Mouse (Mus musculus) intestine, postnatal 0 days (tissue): ENCODE data around the gene Tspyl2. TPM values are rescaled to one million over a fixed set of nuclear protein-coding genes. Genes with fewer than 3 reads are reported as not detected.

Source experiments
- ATAC-seq: fragments of 200-750 bp; cut with Nextera tagmentation; 2 replicates; pipeline ENCODE4 v1.8.0; 2017; ENCODE audit warnings: mild to moderate bottlenecking, moderate TSS enrichment, moderate library complexity
- H3K27ac ChIP-seq: fragments of 300-500 bp; sonication (generic); 2 replicates; pipeline ENCODE4 v1.5.1; 2014; ENCODE audit warnings: mild to moderate bottlenecking, low read depth, low read length, moderate library complexity
- H3K27me3 ChIP-seq: fragments of 300-500 bp; sonication (generic); replicated peaks from 2 replicates; pipeline ENCODE4 v1.6.1; 2014; ENCODE audit warnings: low read length, mixed read lengths; ENCODE audit not compliant: control insufficient read depth, insufficient read depth
- H3K36me3 ChIP-seq: fragments of 300-500 bp; sonication (generic); 2 replicates; pipeline ENCODE4 v1.6.1; 2014; ENCODE audit warnings: mild to moderate bottlenecking, moderate library complexity; ENCODE audit not compliant: control insufficient read depth, insufficient read depth
- H3K4me1 ChIP-seq: fragments of 300-500 bp; sonication (generic); replicated peaks from 2 replicates; pipeline ENCODE4 v1.6.1; 2014; ENCODE audit warnings: antibody characterized with exemption, low read length, mixed read lengths; ENCODE audit not compliant: control insufficient read depth, insufficient read depth
- H3K4me2 ChIP-seq: fragments of 300-500 bp; sonication (generic); replicated peaks from 2 replicates; pipeline ENCODE4 v1.6.1; 2014; ENCODE audit warnings: low read depth, mild to moderate bottlenecking, moderate library complexity
- H3K4me3 ChIP-seq: fragments of 300-500 bp; sonication (generic); 2 replicates; pipeline ENCODE4 v1.5.1; 2014; ENCODE audit warnings: low read depth, low read length
- H3K9ac ChIP-seq: fragments of 300-500 bp; sonication (generic); 2 replicates; pipeline ENCODE4 v1.6.1; 2014; ENCODE audit warnings: mild to moderate bottlenecking, low read depth, low read length
- H3K9me3 ChIP-seq: fragments of 300-500 bp; sonication (generic); 2 replicates; pipeline ENCODE4 v1.6.1; 2016; ENCODE audit warnings: mixed run types; ENCODE audit not compliant: control insufficient read depth
- CTCF ChIP-seq: sonication (generic); IDR thresholded peaks from 2 replicates; pipeline ENCODE4 v1.5.1; 2016; ENCODE audit warnings: low read depth, mild to moderate bottlenecking, control low read depth, antibody characterized with exemption, moderate library complexity
- WGBS: fragments of 180-500 bp; shearing (Covaris S2); extraction: QIAGEN DNeasy Blood & Tissue Kit; methylation state at CpG from one replicate; pipeline ENCODE4 v1.1.7; 2014; 5-methylcytosine and 5-hydroxymethylcytosine counted together
- polyA plus RNA-seq: library from polyadenylated mRNA; unstranded; fragments of >200 nt; fragmentation: Nextera tagmentation; extraction: Ambion mirVana; gene quantifications from 2 replicates; pipeline ENCODE4 v1.2.1, GENCODE M21; 2015

Gene Tspyl2
- polyA plus RNA-seq, 1 experiment from 2014 or later, result 6.5 TPM

GRCm38 (mm10) chrX:152327689-152328052, 14.6 kb downstream of the Tspyl2 start:
- Histone ChIP-seq H3K27ac (no peak overlapping the region), H3K9ac (no peak overlapping the region), H3K36me3 (no peaks in the 10 kb centered on the region), H3K4me2 (peak overlapping the region; percentile 69), H3K27me3 (no peaks in the 10 kb centered on the region), H3K9me3 (no peaks in the 10 kb centered on the region), H3K4me3 (peak overlapping the region; percentile 53), H3K4me1 (no peaks in the 10 kb centered on the region)
- no peak for TF ChIP-seq CTCF
- WGBS, result 20% methylated on average over 8 of the region's 8 CpGs
- ATAC-seq, result peak; percentile 29; the same call in 1 of the 2 replicates

- H3K27me3 ChIP-seq, result no peaks in the 10 kb centered on the region
- H3K9ac ChIP-seq, result 0 out of 2 replicates have a peak within 1 kb of the TSS, but pooled peaks have one; percentile 22
- no peaks in the 10 kb centered on the region for H3K9me3 ChIP-seq
- ATAC-seq, result peak; percentile 99
- H3K4me2 ChIP-seq, result peak within 1 kb of the TSS; percentile 69
- H3K4me1 ChIP-seq, result no peaks in the 10 kb centered on the region
- TF ChIP-seq CTCF, result no peak
- H3K36me3 ChIP-seq, result no peaks in the 10 kb centered on the region
- no peak within 1 kb of the TSS for H3K27ac ChIP-seq
- 20% methylated on average over 26 of the region's 29 CpGs for WGBS
- H3K4me3 ChIP-seq, result peak within 1 kb of the TSS; percentile 53
Measured at GRCm38 (mm10) chrX:152326996-152327688, 15.1 kb downstream of the Tspyl2 start, which contains the start of gene Kantr. Gene Kantr, minus strand, starts transcription at chrX:152327495.

- H3K27ac ChIP-seq, result no peak overlapping the region
- 93% methylated on average over 1 of the region's 1 CpGs for WGBS
- TF ChIP-seq CTCF, result peak; percentile 38; the same call in 1 of the 2 replicates
- H3K4me1 ChIP-seq, result no peaks in the 10 kb centered on the region
- no peak overlapping the region for H3K4me2 ChIP-seq
- H3K36me3 ChIP-seq, result no peaks in the 10 kb centered on the region
- no peak overlapping the region for H3K4me3 ChIP-seq
- no peaks in the 10 kb centered on the region for H3K27me3 ChIP-seq
- H3K9ac ChIP-seq, result no peak overlapping the region
- no peak for ATAC-seq
- no peaks in the 10 kb centered on the region for H3K9me3 ChIP-seq
Measured at GRCm38 (mm10) chrX:152323584-152323983, 18.6 kb downstream of the Tspyl2 start.

DNA sequence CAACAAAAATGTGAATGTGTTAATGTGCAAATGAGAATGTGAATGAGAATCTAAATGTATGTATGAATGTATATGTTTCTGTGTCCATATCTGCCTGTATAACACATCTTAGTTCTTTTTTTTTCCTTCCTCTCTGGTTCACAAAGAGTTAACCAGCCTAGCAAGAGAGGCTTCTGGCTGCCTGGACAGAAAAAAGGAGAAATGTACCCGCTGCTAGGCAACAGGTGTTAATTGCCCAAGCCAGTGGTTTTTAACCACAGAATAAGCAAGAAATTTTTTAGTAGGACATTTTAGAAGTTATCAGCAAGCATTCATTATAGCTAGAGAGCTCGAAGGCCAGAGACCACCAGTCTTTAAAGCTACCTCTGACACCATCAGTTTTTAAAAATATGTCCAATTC, 19.4 kb downstream of the Tspyl2 start:
- no peaks in the 10 kb centered on the region for H3K9me3 ChIP-seq
- H3K4me1 ChIP-seq, result no peaks in the 10 kb centered on the region
- TF ChIP-seq CTCF, result no peak
- no peak overlapping the region for H3K9ac ChIP-seq
- 25% methylated on average over 2 of the region's 2 CpGs for WGBS
- H3K27me3 ChIP-seq, result no peaks in the 10 kb centered on the region
- no peak overlapping the region for H3K27ac ChIP-seq
- ATAC-seq, result no peak
- no peaks in the 10 kb centered on the region for H3K36me3 ChIP-seq
- no peak overlapping the region for H3K4me3 ChIP-seq
- no peak overlapping the region for H3K4me2 ChIP-seq

DNA sequence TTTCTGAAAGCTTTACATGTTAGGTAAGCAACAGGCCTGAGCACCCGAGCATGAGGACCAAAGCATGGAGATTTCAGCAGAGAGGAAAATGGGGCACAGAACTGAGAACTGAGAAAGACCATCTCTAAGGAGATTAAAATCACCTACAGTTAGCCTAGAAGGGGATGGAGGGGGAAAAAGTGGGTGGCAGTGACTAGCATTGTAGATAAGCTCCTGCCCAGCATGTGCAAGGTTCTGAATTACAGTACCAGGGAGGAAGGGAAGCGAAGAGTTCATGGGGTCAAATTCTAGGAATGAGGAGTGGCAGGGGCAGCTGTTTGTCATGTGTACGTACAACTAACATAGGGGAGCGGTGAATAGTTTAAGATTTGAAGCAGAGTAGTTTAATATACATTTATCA, 21.7 kb downstream of the Tspyl2 start:
- WGBS, result 67% methylated on average over 4 of the region's 4 CpGs
- Histone ChIP-seq H3K9me3 (no peaks in the 10 kb centered on the region), H3K9ac (no peak overlapping the region), H3K27ac (no peak overlapping the region), H3K36me3 (no peaks in the 10 kb centered on the region), H3K4me1 (no peaks in the 10 kb centered on the region), H3K4me2 (no peak overlapping the region), H3K27me3 (no peaks in the 10 kb centered on the region), H3K4me3 (no peak overlapping the region)
- ATAC-seq, result no peak
- no peak for TF ChIP-seq CTCF

DNA sequence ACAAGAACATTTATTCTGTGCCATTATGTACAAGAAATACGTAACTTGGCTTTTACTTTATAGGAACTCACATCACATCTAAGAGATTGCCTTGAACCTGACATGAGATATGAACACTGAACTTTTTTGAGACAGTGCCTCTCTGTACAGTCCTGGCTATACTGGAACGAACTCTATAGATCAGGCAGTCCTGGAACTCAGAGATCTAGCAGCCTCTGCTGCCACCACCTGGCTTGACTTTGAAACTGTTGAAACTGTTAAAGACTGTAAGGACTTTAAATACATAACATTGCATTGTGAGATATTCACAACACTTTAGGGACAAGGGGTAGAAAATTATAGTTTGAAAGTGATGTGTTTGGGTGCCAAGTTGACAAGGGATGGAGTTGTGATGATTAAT, 34.3 kb downstream of the Tspyl2 start:
- H3K36me3 ChIP-seq, result no peaks in the 10 kb centered on the region

More for the DNA sequence above, 34.3 kb downstream of the Tspyl2 start:
- Histone ChIP-seq H3K9ac (no peak overlapping the region), H3K27ac (no peak overlapping the region), H3K4me2 (no peak overlapping the region), H3K9me3 (no peaks in the 10 kb centered on the region), H3K27me3 (no peaks in the 10 kb centered on the region), H3K4me3 (no peak overlapping the region), H3K4me1 (no peaks in the 10 kb centered on the region)
- peak; percentile 71 for TF ChIP-seq CTCF
- no peak for ATAC-seq
- WGBS, result 48% methylated on average over 2 of the region's 2 CpGs
